Mouse (Mus musculus): ENCODE measurements around the gene Gsc. TPM values are rescaled to one million over a fixed set of nuclear protein-coding genes. Genes with fewer than 3 reads are reported as not detected.

The Gsc gene
- polyA plus RNA-seq (2014; fragmentation: Nextera tagmentation; extraction: Ambion mirVana) = not detected in 2 replicates

- peak; percentile 60 for DNase-seq
- Histone ChIP-seq H3K4me3 (replicated peaks; ENCODE audit: low read depth, low read length) (peak within 1 kb of the TSS; percentile 33), H3K4me2 (ENCODE audit: low read length) (peak within 1 kb of the TSS; percentile 59), H3K36me3 (ENCODE audit: control insufficient read depth, insufficient read depth, low read length) (no peaks in the 10 kb centered on the region), H3K9me3 (ENCODE audit: control insufficient read depth, low read length) (no peaks in the 10 kb centered on the region), H3K9ac (replicated peaks; ENCODE audit: low read length) (peak within 1 kb of the TSS; percentile 29; the same call in 1 of the 2 replicates), H3K27ac (replicated peaks; ENCODE audit: low read depth, low read length) (no peak within 1 kb of the TSS), H3K27me3 (ENCODE audit: control insufficient read depth, insufficient read depth, low read length) (peaks cover 85% of the 10 kb centered on the region), H3K4me1 (ENCODE audit: control insufficient read depth, insufficient read depth, low read length) (0 out of 2 replicates have a peak, but pooled peaks cover 22% of the 10 kb centered on the region)
- ATAC-seq (ENCODE audit: low FRiP score, low TSS enrichment) = peak; percentile 47; the same call in 1 of the 2 replicates
- under 1% methylated on average over 91 of the region's 97 CpGs for WGBS
Observed at GRCm38 (mm10) chr12:104472601-104473424, at the start of gene Gsc. Gsc (minus strand) TSS chr12:104473330.

GRCm38 (mm10) chr12:104519721-104520120 lies 46.6 kb upstream of the Gsc start:
- no peak overlapping the region for H3K4me2 ChIP-seq (ENCODE audit: low read length)
- no peak overlapping the region for H3K9ac ChIP-seq (replicated peaks; ENCODE audit: low read length)
- ATAC-seq (ENCODE audit: low FRiP score, low TSS enrichment) = no peak
- H3K4me3 ChIP-seq (replicated peaks; ENCODE audit: low read depth, low read length) = no peak overlapping the region
- no peaks in the 10 kb centered on the region for H3K36me3 ChIP-seq (ENCODE audit: control insufficient read depth, insufficient read depth, low read length)
- 94% methylated on average over 5 of the region's 5 CpGs for WGBS
- no peak overlapping the region for H3K27ac ChIP-seq (replicated peaks; ENCODE audit: low read depth, low read length)
- H3K27me3 ChIP-seq (ENCODE audit: control insufficient read depth, insufficient read depth, low read length) = no peaks in the 10 kb centered on the region
- H3K9me3 ChIP-seq (ENCODE audit: control insufficient read depth, low read length) = peaks cover 4% of the 10 kb centered on the region
- H3K4me1 ChIP-seq (ENCODE audit: control insufficient read depth, insufficient read depth, low read length) = no peaks in the 10 kb centered on the region
- no peak for DNase-seq

- DNase-seq (no peak), ATAC-seq (ENCODE audit: low FRiP score, low TSS enrichment) (no peak)
- 0 out of 2 replicates have a peak, but pooled peaks cover 4% of the 10 kb centered on the region for H3K4me1 ChIP-seq (ENCODE audit: control insufficient read depth, insufficient read depth, low read length)
- 28% methylated on average over 7 of the region's 7 CpGs for WGBS
- H3K36me3 ChIP-seq (ENCODE audit: control insufficient read depth, insufficient read depth, low read length) = no peaks in the 10 kb centered on the region
- H3K27me3 ChIP-seq (ENCODE audit: control insufficient read depth, insufficient read depth, low read length) = no peaks in the 10 kb centered on the region
- no peak overlapping the region for H3K9ac ChIP-seq (replicated peaks; ENCODE audit: low read length)
- H3K27ac ChIP-seq (replicated peaks; ENCODE audit: low read depth, low read length) = no peak overlapping the region
- no peak overlapping the region for H3K4me2 ChIP-seq (ENCODE audit: low read length)
- H3K4me3 ChIP-seq (replicated peaks; ENCODE audit: low read depth, low read length) = no peak overlapping the region
- H3K9me3 ChIP-seq (ENCODE audit: control insufficient read depth, low read length) = no peaks in the 10 kb centered on the region
Observed at GRCm38 (mm10) chr12:104507911-104508310, 34.8 kb upstream of the Gsc start.

GRCm38 (mm10) chr12:104492009-104492408 lies 18.9 kb upstream of the Gsc start:
- ATAC-seq (ENCODE audit: low FRiP score, low TSS enrichment) (no peak), DNase-seq (no peak)
- H3K27ac ChIP-seq (replicated peaks; ENCODE audit: low read depth, low read length) = no peak overlapping the region
- no peaks in the 10 kb centered on the region for H3K27me3 ChIP-seq (ENCODE audit: control insufficient read depth, insufficient read depth, low read length)
- no peaks in the 10 kb centered on the region for H3K36me3 ChIP-seq (ENCODE audit: control insufficient read depth, insufficient read depth, low read length)
- no peak overlapping the region for H3K4me3 ChIP-seq (replicated peaks; ENCODE audit: low read depth, low read length)
- H3K9ac ChIP-seq (replicated peaks; ENCODE audit: low read length) = no peak overlapping the region
- 77% methylated on average over 6 of the region's 6 CpGs for WGBS
- H3K4me1 ChIP-seq (ENCODE audit: control insufficient read depth, insufficient read depth, low read length) = no peaks in the 10 kb centered on the region
- no peak overlapping the region for H3K4me2 ChIP-seq (ENCODE audit: low read length)
- H3K9me3 ChIP-seq (ENCODE audit: control insufficient read depth, low read length) = no peaks in the 10 kb centered on the region

GRCm38 (mm10) chr12:104486205-104486604 lies 13.1 kb upstream of the Gsc start:
- H3K4me2 ChIP-seq (ENCODE audit: low read length) = no peak overlapping the region
- DNase-seq (no peak), ATAC-seq (ENCODE audit: low FRiP score, low TSS enrichment) (no peak)
- no peaks in the 10 kb centered on the region for H3K9me3 ChIP-seq (ENCODE audit: control insufficient read depth, low read length)
- no peaks in the 10 kb centered on the region for H3K4me1 ChIP-seq (ENCODE audit: control insufficient read depth, insufficient read depth, low read length)
- no peak overlapping the region for H3K4me3 ChIP-seq (replicated peaks; ENCODE audit: low read depth, low read length)
- WGBS = 61% methylated on average over 8 of the region's 8 CpGs
- no peaks in the 10 kb centered on the region for H3K27me3 ChIP-seq (ENCODE audit: control insufficient read depth, insufficient read depth, low read length)
- H3K36me3 ChIP-seq (ENCODE audit: control insufficient read depth, insufficient read depth, low read length) = no peaks in the 10 kb centered on the region
- H3K27ac ChIP-seq (replicated peaks; ENCODE audit: low read depth, low read length) = no peak overlapping the region
- H3K9ac ChIP-seq (replicated peaks; ENCODE audit: low read length) = no peak overlapping the region

- ATAC-seq (ENCODE audit: low FRiP score, low TSS enrichment) = no peak
- WGBS = 30% methylated on average over 3 of the region's 3 CpGs
- H3K4me2 ChIP-seq (ENCODE audit: low read length) = no peak overlapping the region
Observed at GRCm38 (mm10) chr12:104485161-104485560, 12.0 kb upstream of the Gsc start.

GRCm38 (mm10) chr12:104481007-104481406 lies 7.9 kb upstream of the Gsc start:
- Histone ChIP-seq H3K4me1 (ENCODE audit: control insufficient read depth, insufficient read depth, low read length) (0 out of 2 replicates have a peak, but pooled peaks cover 2% of the 10 kb centered on the region), H3K27me3 (ENCODE audit: control insufficient read depth, insufficient read depth, low read length) (peaks cover 44% of the 10 kb centered on the region), H3K9me3 (ENCODE audit: control insufficient read depth, low read length) (no peaks in the 10 kb centered on the region), H3K36me3 (ENCODE audit: control insufficient read depth, insufficient read depth, low read length) (no peaks in the 10 kb centered on the region), H3K4me2 (ENCODE audit: low read length) (no peak overlapping the region), H3K9ac (replicated peaks; ENCODE audit: low read length) (no peak overlapping the region), H3K4me3 (replicated peaks; ENCODE audit: low read depth, low read length) (no peak overlapping the region), H3K27ac (replicated peaks; ENCODE audit: low read depth, low read length) (no peak overlapping the region)
- no peak for ATAC-seq (ENCODE audit: low FRiP score, low TSS enrichment)
- WGBS = 67% methylated on average over 10 of the region's 10 CpGs
- no peak for DNase-seq

More at GRCm38 (mm10) chr12:104485161-104485560, 12.0 kb upstream of the Gsc start:
- no peak for DNase-seq
- no peaks in the 10 kb centered on the region for H3K36me3 ChIP-seq (ENCODE audit: control insufficient read depth, insufficient read depth, low read length)
- H3K9ac ChIP-seq (replicated peaks; ENCODE audit: low read length) = no peak overlapping the region
- H3K4me1 ChIP-seq (ENCODE audit: control insufficient read depth, insufficient read depth, low read length) = no peaks in the 10 kb centered on the region
- H3K27me3 ChIP-seq (ENCODE audit: control insufficient read depth, insufficient read depth, low read length) = peaks cover 8% of the 10 kb centered on the region
- H3K27ac ChIP-seq (replicated peaks; ENCODE audit: low read depth, low read length) = no peak overlapping the region
- no peaks in the 10 kb centered on the region for H3K9me3 ChIP-seq (ENCODE audit: control insufficient read depth, low read length)
- no peak overlapping the region for H3K4me3 ChIP-seq (replicated peaks; ENCODE audit: low read depth, low read length)

- no peak for DNase-seq
- Histone ChIP-seq H3K4me1 (ENCODE audit: control insufficient read depth, insufficient read depth, low read length) (0 out of 2 replicates have a peak, but pooled peaks cover 7% of the 10 kb centered on the region), H3K4me3 (replicated peaks; ENCODE audit: low read depth, low read length) (no peak overlapping the region), H3K9ac (replicated peaks; ENCODE audit: low read length) (no peak overlapping the region), H3K4me2 (ENCODE audit: low read length) (no peak overlapping the region), H3K27me3 (ENCODE audit: control insufficient read depth, insufficient read depth, low read length) (peaks cover 63% of the 10 kb centered on the region), H3K27ac (replicated peaks; ENCODE audit: low read depth, low read length) (no peak overlapping the region), H3K9me3 (ENCODE audit: control insufficient read depth, low read length) (no peaks in the 10 kb centered on the region), H3K36me3 (ENCODE audit: control insufficient read depth, insufficient read depth, low read length) (no peaks in the 10 kb centered on the region)
- ATAC-seq (ENCODE audit: low FRiP score, low TSS enrichment) = no peak
- 0% methylated on average over 4 of the region's 4 CpGs for WGBS
Observed at GRCm38 (mm10) chr12:104478193-104478592, 5.1 kb upstream of the Gsc start.

GRCm38 (mm10) chr12:104477501-104477900 lies 4.4 kb upstream of the Gsc start:
- H3K9ac ChIP-seq (replicated peaks; ENCODE audit: low read length) = no peak overlapping the region
- no peaks in the 10 kb centered on the region for H3K9me3 ChIP-seq (ENCODE audit: control insufficient read depth, low read length)
- H3K4me3 ChIP-seq (replicated peaks; ENCODE audit: low read depth, low read length) = no peak overlapping the region
- H3K36me3 ChIP-seq (ENCODE audit: control insufficient read depth, insufficient read depth, low read length) = no peaks in the 10 kb centered on the region
- 0 out of 2 replicates have a peak, but pooled peaks cover 13% of the 10 kb centered on the region for H3K4me1 ChIP-seq (ENCODE audit: control insufficient read depth, insufficient read depth, low read length)
- H3K27ac ChIP-seq (replicated peaks; ENCODE audit: low read depth, low read length) = no peak overlapping the region
- ATAC-seq (ENCODE audit: low FRiP score, low TSS enrichment) (no peak), DNase-seq (peak; percentile 36)
- 4% methylated on average over 7 of the region's 7 CpGs for WGBS
- no peak overlapping the region for H3K4me2 ChIP-seq (ENCODE audit: low read length)
- H3K27me3 ChIP-seq (ENCODE audit: control insufficient read depth, insufficient read depth, low read length) = peaks cover 70% of the 10 kb centered on the region
